Mouse (Mus musculus) liver, embryonic 15.5 days (tissue): Measurements from ENCODE around the gene Tcl1b4. TPM values are rescaled to one million over a fixed set of nuclear protein-coding genes. Genes with fewer than 3 reads are reported as not detected.
"Not testable (repeated sequence)": the region's sequence is repeated elsewhere in the genome, so short reads cannot be mapped to it uniquely, and the experiment has no call there.

Experiments used
- ATAC-seq: fragments of 200-750 bp; cut with Nextera tagmentation; 2 replicates; pipeline ENCODE4 v1.8.0; 2017; ENCODE audit warnings: moderate number of reproducible peaks, mild to moderate bottlenecking, moderate library complexity; ENCODE audit not compliant: insufficient read depth
- H3K27ac ChIP-seq: fragments of 300-500 bp; sonication (generic); replicated peaks from 2 replicates; pipeline ENCODE4 v1.5.1; 2015; ENCODE audit warnings: mild to moderate bottlenecking, inconsistent platforms
- H3K27me3 ChIP-seq: fragments of 300-500 bp; sonication (generic); 2 replicates; pipeline ENCODE4 v1.6.1; 2015; ENCODE audit warnings: mild to moderate bottlenecking, inconsistent platforms
- H3K36me3 ChIP-seq: fragments of 300-500 bp; sonication (generic); replicated peaks from 2 replicates; pipeline ENCODE4 v1.6.1; 2015; ENCODE audit warnings: moderate library complexity, mild to moderate bottlenecking, inconsistent platforms
- H3K4me1 ChIP-seq: fragments of 300-500 bp; sonication (generic); replicated peaks from 2 replicates; pipeline ENCODE4 v1.6.1; 2015; ENCODE audit warnings: inconsistent platforms
- H3K4me2 ChIP-seq: fragments of 300-500 bp; sonication (generic); 2 replicates; pipeline ENCODE4 v1.6.1; 2015; ENCODE audit warnings: moderate library complexity, mild to moderate bottlenecking, inconsistent platforms
- H3K4me3 ChIP-seq: fragments of 300-500 bp; sonication (generic); replicated peaks from 2 replicates; pipeline ENCODE4 v1.5.1; 2015; ENCODE audit warnings: mild to moderate bottlenecking, inconsistent platforms
- H3K9ac ChIP-seq: fragments of 300-500 bp; sonication (generic); 2 replicates; pipeline ENCODE4 v1.6.1; 2015; ENCODE audit warnings: moderate library complexity, mild to moderate bottlenecking, inconsistent platforms
- H3K9me3 ChIP-seq: fragments of 300-500 bp; sonication (generic); replicated peaks from 2 replicates; pipeline ENCODE4 v1.6.1; 2016; ENCODE audit warnings: inconsistent platforms
- WGBS: fragments of 180-500 bp; shearing (Covaris S2); methylation state at CpG from one replicate; pipeline ENCODE4 v1.1.7; 2015; ENCODE audit warnings: mixed read lengths; ENCODE audit not compliant: insufficient replicate concordance; 5-methylcytosine and 5-hydroxymethylcytosine counted together
- polyA plus RNA-seq: library from polyadenylated mRNA; unstranded; fragments of >200 nt; fragmentation: Nextera tagmentation; extraction: Ambion mirVana; gene quantifications from 2 replicates; pipeline ENCODE4 v1.2.1, GENCODE M21; 2015

Tcl1b4 gene
- polyA plus RNA-seq, result not detected in 2 replicates

GRCm38 (mm10) chr12:105201657-105202056, at the start of gene Tcl1b4:
TSS of gene Tcl1b4 (plus strand) at chr12:105201957.
- H3K9me3 ChIP-seq, H3K9ac ChIP-seq, H3K4me3 ChIP-seq, ATAC-seq, H3K4me1 ChIP-seq, H3K27me3 ChIP-seq, H3K27ac ChIP-seq, H3K36me3 ChIP-seq, H3K4me2 ChIP-seq: not testable (repeated sequence)
- WGBS, result 48% methylated on average over 1 of the region's 1 CpGs

DNA sequence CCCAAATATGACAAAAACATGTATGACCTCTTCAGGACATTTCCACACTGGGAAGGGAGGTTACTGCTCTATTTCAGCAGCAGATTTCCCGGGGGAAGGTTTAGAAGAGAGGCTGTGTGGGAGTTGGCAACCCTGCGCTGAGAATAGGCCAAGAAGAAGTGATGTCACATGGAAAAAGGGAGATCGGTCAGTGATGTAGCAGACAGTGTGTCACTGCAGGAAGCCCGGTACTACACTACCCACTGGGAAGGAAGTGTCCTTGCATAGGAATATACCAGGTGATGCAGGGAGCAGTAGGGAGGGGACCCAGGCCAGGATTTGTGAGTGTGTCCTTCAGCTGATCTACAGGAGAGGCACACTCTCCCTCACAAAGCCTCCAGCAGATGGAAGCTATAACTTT, 46.5 kb upstream of the Tcl1b4 start:
- not testable (repeated sequence) for H3K9ac ChIP-seq, ATAC-seq
- WGBS, result 57% methylated on average over 4 of the region's 4 CpGs

DNA sequence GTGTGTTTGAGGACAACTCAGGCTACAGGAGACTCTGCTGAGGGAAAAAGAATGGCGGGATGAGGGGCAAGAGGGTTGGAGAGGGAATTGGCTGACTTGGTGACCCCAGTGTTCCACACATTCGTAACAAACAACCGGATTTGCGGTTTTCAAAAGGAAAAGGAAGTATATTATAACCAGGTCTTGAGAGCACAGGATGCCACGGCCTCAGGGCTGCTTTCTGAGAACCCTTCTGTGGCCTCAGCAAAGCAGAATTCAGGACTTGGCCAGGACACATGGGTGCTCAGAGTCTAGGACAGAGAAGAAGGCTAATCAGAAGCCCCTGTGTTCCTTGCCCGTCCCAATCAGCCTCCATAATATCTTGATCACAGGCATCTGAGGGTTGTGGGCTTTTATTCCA, 42.9 kb upstream of the Tcl1b4 start:
- Histone ChIP-seq H3K9ac (no peak overlapping the region), H3K4me2 (no peak overlapping the region), H3K9me3 (no peaks in the 10 kb centered on the region), H3K27me3 (no peaks in the 10 kb centered on the region), H3K4me3 (no peak overlapping the region), H3K4me1 (no peaks in the 10 kb centered on the region), H3K27ac (no peak overlapping the region), H3K36me3 (no peaks in the 10 kb centered on the region)
- WGBS, result 30% methylated on average over 6 of the region's 6 CpGs
- ATAC-seq, result no peak

More for the DNA sequence above, 46.5 kb upstream of the Tcl1b4 start:
- not testable (repeated sequence) for H3K27me3 ChIP-seq, H3K27ac ChIP-seq, H3K4me3 ChIP-seq, H3K36me3 ChIP-seq, H3K4me2 ChIP-seq, H3K9me3 ChIP-seq, H3K4me1 ChIP-seq

DNA sequence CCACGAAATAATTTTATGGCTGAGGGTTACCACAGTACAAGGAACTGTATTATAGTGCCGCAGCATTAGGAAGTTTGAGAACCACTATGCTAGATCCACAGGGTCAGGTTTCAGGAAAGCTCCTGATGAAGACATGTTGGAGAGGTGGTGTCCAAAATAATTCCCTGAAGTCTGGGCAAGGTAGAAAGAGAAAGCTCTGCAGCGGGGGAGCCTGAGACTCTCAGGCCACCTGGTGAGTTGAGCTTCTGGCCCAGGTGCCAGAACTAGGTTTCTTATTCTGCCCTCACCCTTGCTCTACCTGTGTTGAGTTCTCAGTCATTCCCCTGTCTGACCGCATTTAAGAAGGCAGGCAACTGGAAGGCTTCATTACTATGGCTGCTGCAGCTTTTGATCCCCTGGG, 42.4 kb upstream of the Tcl1b4 start, which contains the start of gene Tcl1b1:
Gene Tcl1b1, plus strand, starts transcription at position 301 of the 400 bp plus-strand sequence.
- H3K4me3 ChIP-seq, result no peak within 1 kb of the TSS
- WGBS, result 54% methylated on average over 4 of the region's 4 CpGs
- no peaks in the 10 kb centered on the region for H3K9me3 ChIP-seq
- no peaks in the 10 kb centered on the region for H3K27me3 ChIP-seq
- no peaks in the 10 kb centered on the region for H3K4me1 ChIP-seq
- no peak within 1 kb of the TSS for H3K4me2 ChIP-seq
- no peak within 1 kb of the TSS for H3K9ac ChIP-seq
- no peak for ATAC-seq
- H3K36me3 ChIP-seq, result no peaks in the 10 kb centered on the region
- H3K27ac ChIP-seq, result no peak within 1 kb of the TSS

DNA sequence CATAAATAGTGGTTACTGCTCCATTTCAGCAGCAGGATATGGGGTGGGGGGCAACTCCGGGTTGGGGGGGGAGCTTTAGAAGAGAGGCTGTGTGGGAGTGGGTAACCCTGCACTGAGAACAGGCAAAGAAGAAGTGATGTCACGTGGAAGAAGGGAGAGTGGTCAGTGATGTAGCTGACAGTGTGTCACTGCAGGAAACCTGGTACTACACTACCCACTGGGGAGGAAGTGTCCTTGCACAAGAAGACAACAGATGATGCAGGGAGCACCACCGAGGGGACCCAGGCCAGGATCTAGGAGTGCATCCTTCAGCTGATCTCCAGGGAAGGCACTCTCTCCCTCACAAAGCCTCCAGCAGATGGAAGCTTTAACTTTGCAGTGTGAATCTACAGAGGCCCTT, 35.0 kb upstream of the Tcl1b4 start:
- H3K9me3 ChIP-seq, result no peaks in the 10 kb centered on the region
- H3K36me3 ChIP-seq, result no peaks in the 10 kb centered on the region
- no peak for ATAC-seq
- WGBS, result 23% methylated on average over 3 of the region's 3 CpGs
- H3K4me3 ChIP-seq, result no peak overlapping the region
- no peak overlapping the region for H3K4me2 ChIP-seq
- H3K27me3 ChIP-seq, result no peaks in the 10 kb centered on the region
- no peak overlapping the region for H3K9ac ChIP-seq
- no peak overlapping the region for H3K27ac ChIP-seq
- no peaks in the 10 kb centered on the region for H3K4me1 ChIP-seq

- H3K9me3 ChIP-seq, result no peaks in the 10 kb centered on the region
- no peak overlapping the region for H3K9ac ChIP-seq
- ATAC-seq, result no peak
- 50% methylated on average over 2 of the region's 2 CpGs for WGBS
- no peaks in the 10 kb centered on the region for H3K27me3 ChIP-seq
- H3K4me2 ChIP-seq, result no peak overlapping the region
- no peaks in the 10 kb centered on the region for H3K4me1 ChIP-seq
- H3K4me3 ChIP-seq, result no peak overlapping the region
- H3K36me3 ChIP-seq, result no peaks in the 10 kb centered on the region
- no peak overlapping the region for H3K27ac ChIP-seq
These were observed 28.4 kb upstream of the Tcl1b4 start for GRCm38 (mm10) chr12:105173366-105173765.

GRCm38 (mm10) chr12:105174318-105174717, 27.4 kb upstream of the Tcl1b4 start:
- H3K27me3 ChIP-seq, H3K9ac ChIP-seq, H3K36me3 ChIP-seq, H3K9me3 ChIP-seq, H3K27ac ChIP-seq, H3K4me2 ChIP-seq, ATAC-seq, H3K4me1 ChIP-seq, H3K4me3 ChIP-seq: not testable (repeated sequence)
- 0% methylated on average over 2 of the region's 2 CpGs for WGBS

GRCm38 (mm10) chr12:105176044-105176443, 25.7 kb upstream of the Tcl1b4 start, which contains the start of gene Tcl1b5:
TSS of gene Tcl1b5 (plus strand) at chr12:105176344.
- not testable (repeated sequence) for H3K4me1 ChIP-seq, H3K4me2 ChIP-seq, H3K9me3 ChIP-seq, H3K27me3 ChIP-seq, H3K36me3 ChIP-seq, H3K9ac ChIP-seq, ATAC-seq, H3K27ac ChIP-seq, H3K4me3 ChIP-seq
- 40% methylated on average over 3 of the region's 3 CpGs for WGBS

- ATAC-seq, H3K4me2 ChIP-seq, H3K27ac ChIP-seq, H3K27me3 ChIP-seq, H3K36me3 ChIP-seq, H3K4me1 ChIP-seq, H3K4me3 ChIP-seq, H3K9me3 ChIP-seq, H3K9ac ChIP-seq: not testable (repeated sequence)
- 20% methylated on average over 4 of the region's 4 CpGs for WGBS
These were observed 20.6 kb upstream of the Tcl1b4 start for GRCm38 (mm10) chr12:105181040-105181644.

- WGBS, result 17% methylated on average over 2 of the region's 2 CpGs
- H3K4me1 ChIP-seq, H3K36me3 ChIP-seq, H3K4me3 ChIP-seq, H3K27ac ChIP-seq, H3K4me2 ChIP-seq, H3K9ac ChIP-seq, H3K9me3 ChIP-seq, H3K27me3 ChIP-seq, ATAC-seq: not testable (repeated sequence)
These were observed 12.8 kb upstream of the Tcl1b4 start for GRCm38 (mm10) chr12:105188980-105189379.

DNA sequence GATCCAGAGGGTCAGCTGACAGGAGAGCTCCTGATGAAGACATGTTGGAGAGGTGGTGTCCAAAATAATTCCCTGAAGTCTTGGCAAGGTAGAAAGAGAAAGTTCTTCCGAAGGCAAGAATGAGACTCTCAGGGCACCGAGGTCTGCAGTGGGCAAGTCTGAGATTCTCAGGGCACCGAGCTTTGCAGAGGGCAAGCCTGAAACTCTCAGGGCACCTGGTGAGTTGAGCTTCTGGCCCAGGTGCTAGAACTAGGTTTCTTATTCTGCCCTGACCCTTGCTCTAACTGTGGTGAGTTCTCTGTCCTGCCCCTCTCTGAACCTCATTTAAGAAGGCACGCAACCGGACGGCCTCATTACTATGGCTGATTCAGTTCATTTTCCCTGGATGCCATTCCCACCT, 11.0 kb upstream of the Tcl1b4 start, which contains the start of gene Tcl1b3:
Gene Tcl1b3, plus strand, starts transcription at position 301 of the 400 bp plus-strand sequence.
- ATAC-seq, H3K4me2 ChIP-seq, H3K4me3 ChIP-seq, H3K27me3 ChIP-seq, H3K4me1 ChIP-seq, H3K9ac ChIP-seq, H3K27ac ChIP-seq, H3K36me3 ChIP-seq, H3K9me3 ChIP-seq: not testable (repeated sequence)
- 71% methylated on average over 6 of the region's 6 CpGs for WGBS
